Mouse (Mus musculus) central nervous system, embryonic 18 days (tissue): Measurements from ENCODE around the gene Ptgds. TPM values are rescaled to one million over a fixed set of nuclear protein-coding genes. Genes with fewer than 3 reads are reported as not detected.

Source experiments
- polyA plus RNA-seq: library from polyadenylated mRNA; depleted of rRNA; stranded (reverse); fragments of >200 nt; gene quantifications from 2 replicates; pipeline ENCODE4 v1.2.3, GENCODE M21; 2012; rRNA removed

The Ptgds gene
- polyA plus RNA-seq, result 539 and 800 TPM in 2 replicates

DNA sequence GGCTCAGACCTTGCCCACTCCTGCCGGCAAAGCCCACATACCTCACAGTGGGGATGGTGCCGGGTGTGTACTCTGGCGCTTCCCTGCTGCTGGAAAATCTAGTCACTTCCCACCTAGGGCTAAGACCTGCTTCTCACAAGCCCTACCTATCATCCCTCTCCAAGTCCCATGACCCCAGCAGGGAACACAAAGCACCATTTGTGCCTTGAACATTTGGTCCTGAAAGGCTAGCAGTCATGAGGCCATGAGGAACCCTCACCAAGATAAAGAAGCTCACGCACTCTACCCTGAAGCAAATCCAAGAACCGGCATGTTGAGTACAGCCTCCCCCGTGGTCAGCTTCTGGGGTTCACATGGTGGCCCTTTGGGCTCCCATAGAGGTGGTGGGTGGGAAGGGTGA, at the start of gene Ptgds:
Ptgds (minus strand) TSS at position 78 of the 400 bp plus-strand sequence.

GRCm38 (mm10) chr2:25501593-25502486, 32.0 kb upstream of the Ptgds start, which contains the start of gene C8g:
C8g (minus strand) TSS chr2:25501719.

GRCm38 (mm10) chr2:25500576-25501405, 30.9 kb upstream of the Ptgds start, which contains the start of gene Fbxw5:
Fbxw5 (plus strand) TSS chr2:25500750.

DNA sequence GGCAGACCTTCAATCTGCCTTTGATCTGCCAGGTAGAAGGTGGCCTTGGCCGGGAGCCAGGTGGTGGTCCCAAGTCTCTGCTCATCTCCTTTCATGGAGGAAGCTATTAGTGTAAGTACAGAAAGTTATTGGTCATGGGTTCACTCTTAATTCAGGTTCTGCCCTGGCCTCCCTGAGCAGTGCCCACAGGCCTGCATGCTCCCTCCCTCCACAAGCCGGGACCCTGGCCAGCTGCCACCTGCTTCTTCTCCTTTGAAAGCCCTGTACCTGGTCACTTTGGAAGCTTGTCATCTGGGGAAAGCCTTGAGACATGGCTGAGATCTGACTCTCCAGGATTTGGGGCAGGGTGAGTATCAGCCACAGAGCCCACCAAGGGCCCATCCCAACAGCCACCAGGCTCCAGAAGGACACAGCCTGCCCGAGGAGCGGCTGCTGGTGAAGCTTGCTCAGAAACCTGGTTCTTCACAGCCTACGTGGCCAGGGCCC, 23.7 kb upstream of the Ptgds start, which contains the start of gene Lcn12:
Lcn12 (minus strand) TSS at position 436 of the 486 bp plus-strand sequence.

GRCm38 (mm10) chr2:25460551-25461309, 9.1 kb downstream of the Ptgds start, which contains the start of gene Paxx:
Paxx (minus strand) TSS chr2:25461094.

DNA sequence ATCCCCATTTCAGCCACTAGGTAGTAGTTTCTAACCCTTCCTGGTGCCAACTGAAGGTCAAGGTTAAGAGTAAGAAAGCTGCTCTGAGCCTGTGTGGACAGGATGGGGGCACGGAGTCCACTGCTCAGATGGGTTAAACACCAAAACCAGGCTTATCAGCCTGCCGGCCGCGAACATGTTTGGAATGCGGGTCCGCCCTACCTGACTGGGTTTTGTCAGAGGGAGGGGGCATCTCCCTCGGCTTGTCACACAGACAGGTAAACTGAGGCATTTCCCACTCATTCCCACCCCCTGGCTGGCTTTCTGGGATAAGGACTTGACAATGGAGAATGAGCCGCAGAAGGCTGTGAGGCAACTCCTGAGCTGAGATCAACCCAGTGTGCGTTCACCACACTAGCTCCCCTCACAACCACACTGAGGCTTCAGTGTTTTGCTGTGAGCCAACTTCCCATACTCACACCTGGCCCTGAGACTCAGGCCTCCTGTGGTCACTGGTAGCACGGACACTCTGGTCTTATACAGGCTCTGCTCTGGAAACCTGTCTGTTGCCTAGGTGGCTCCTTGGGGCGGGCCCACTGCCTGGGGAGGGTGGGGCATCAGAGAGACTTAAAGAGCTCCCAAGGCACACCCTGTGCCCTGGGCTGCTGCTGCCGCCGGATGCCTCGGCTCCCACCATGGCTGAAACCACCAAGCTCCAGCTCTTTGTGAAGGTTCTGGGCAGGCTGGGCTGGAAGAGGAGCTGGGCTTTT, 13.5 kb downstream of the Ptgds start, which contains the start of gene Clic3:
Clic3 (plus strand) TSS at position 634 of the 749 bp plus-strand sequence.

DNA sequence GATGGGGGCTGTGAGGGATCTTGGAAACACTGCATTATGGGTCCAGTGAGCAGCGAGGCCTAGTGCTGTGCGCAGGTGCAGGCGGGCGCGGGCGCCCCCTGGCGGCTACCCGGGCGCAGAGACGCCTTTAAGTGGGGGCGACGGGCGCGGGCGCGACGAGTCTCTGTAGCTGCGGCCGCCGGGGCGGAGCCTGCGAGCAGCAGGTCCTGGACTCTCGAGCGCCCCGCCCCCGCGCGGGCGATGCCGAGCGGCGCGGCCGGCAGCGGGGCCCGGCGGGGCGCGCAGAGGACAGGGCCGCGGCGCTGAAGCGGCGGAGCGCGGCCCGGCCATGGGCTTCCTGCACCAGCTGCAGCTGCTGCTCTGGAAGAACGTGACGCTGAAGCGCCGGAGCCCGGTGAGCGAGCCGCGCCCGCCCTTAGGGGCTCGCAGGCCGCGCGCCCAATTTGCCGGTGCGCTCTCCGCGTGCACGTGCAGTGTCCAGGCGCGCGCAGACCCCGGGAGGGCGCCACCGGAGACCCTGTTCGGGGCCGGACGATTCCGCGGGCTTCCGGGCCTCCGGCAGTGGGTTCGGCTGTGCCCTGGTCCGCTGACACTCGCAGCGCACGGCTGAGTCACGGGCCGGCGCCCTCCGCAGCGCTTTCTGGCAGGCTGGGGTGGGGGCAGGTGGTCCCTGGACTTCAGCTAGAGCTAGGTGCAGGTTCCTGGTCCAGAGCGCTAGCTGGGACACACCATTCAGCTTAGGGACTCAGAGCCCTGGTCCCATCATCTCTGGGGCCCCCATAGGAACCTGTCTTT, 41.2 kb downstream of the Ptgds start, which contains the start of gene Abca2:
Abca2 (plus strand) TSS at position 262 of the 795 bp plus-strand sequence.

DNA sequence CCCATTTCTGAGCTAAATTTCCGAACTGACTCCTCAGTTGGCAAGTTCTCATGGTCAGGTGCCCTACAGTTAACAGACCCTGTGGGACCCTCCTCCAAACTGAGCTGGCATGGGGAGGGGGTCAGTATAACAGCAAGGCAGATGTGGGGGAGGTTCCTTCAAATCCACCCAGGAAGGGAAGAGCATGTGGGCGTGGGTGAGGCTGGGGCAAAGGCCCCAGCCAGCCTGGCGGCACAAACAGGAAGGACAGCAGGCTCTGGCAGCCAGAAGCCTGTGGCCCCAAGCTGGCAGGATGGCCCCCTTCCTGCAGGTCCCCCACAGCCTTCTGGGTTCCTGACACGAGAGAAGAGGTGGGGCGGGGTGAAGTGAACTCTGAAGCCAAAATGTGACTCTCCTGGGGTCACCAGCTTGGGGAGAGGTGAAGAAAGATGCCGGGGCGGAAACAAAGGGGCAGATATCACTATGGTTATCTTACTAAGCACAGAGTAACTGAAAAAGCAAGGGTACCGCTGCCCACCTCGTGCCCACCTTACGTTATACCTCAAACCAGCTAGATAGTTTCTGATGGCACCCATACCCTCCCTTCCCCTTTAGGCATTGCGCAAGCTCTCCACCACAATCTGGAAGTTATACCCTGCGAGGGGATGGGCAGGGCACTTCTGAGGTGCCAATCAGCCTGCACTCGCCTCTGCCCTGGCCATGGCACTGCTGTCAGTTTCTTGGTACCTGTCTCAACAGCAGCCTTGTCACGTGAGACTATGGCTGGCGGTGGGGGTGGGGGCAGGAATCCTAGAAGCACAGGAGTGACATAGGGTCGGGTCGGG, 47.0 kb downstream of the Ptgds start, which contains the start of gene Fut7:
Fut7 (plus strand) TSS at position 681 of the 824 bp plus-strand sequence.

Other genes with a start within 250 kb of the Ptgds start
- 424 and 435 TPM in 2 replicates for gene Tubb4b, start 245.3 kb downstream of the Ptgds start, polyA plus RNA-seq
- gene Slc34a3, start 235.7 kb downstream of the Ptgds start, polyA plus RNA-seq, result 0.03 TPM in 1 of 2 replicates, not detected in the other
- 0.05 TPM in 1 of 2 replicates, not detected in the other for gene Rnf224, start 233.3 kb downstream of the Ptgds start, polyA plus RNA-seq
- 126 and 144 TPM in 2 replicates for gene Rnf208, start 227.8 kb downstream of the Ptgds start, polyA plus RNA-seq
- 0.37 and 3.0 TPM in 2 replicates for gene Cysrt1, start 227.6 kb downstream of the Ptgds start, polyA plus RNA-seq
- gene AL732309.1, start 223.2 kb downstream of the Ptgds start, polyA plus RNA-seq, result 16.6 and 17.1 TPM in 2 replicates
- 22.0 and 25.2 TPM in 2 replicates for gene Tmem203, start 214.6 kb downstream of the Ptgds start, polyA plus RNA-seq
- 6.2 and 6.9 TPM in 2 replicates for gene Tprn, start 207.4 kb downstream of the Ptgds start, polyA plus RNA-seq
- 123 TPM in 2 replicates for gene Ssna1, start 197.6 kb downstream of the Ptgds start, polyA plus RNA-seq
- 107 and 110 TPM in 2 replicates for gene Anapc2, start 197.6 kb downstream of the Ptgds start, polyA plus RNA-seq
- gene Tmem210, start 181.9 kb downstream of the Ptgds start, polyA plus RNA-seq, result not detected in 2 replicates
- gene Lrrc26, start 180.1 kb downstream of the Ptgds start, polyA plus RNA-seq, result 0.05 TPM in 1 of 2 replicates, not detected in the other
- gene Grin1, start 150.9 kb downstream of the Ptgds start, polyA plus RNA-seq, result 60.3 and 61.9 TPM in 2 replicates
- 24.1 and 24.3 TPM in 2 replicates for gene Man1b1, start 137.7 kb downstream of the Ptgds start, polyA plus RNA-seq
- gene Dpp7, start 113.7 kb downstream of the Ptgds start, polyA plus RNA-seq, result 40.8 and 43.8 TPM in 2 replicates
- gene Uap1l1, start 104.4 kb downstream of the Ptgds start, polyA plus RNA-seq, result 3.7 and 4.6 TPM in 2 replicates
- 16.3 and 17.1 TPM in 2 replicates for gene Sapcd2, start 97.7 kb downstream of the Ptgds start, polyA plus RNA-seq
- 9.8 and 11.4 TPM in 2 replicates for gene Entpd2, start 74.2 kb downstream of the Ptgds start, polyA plus RNA-seq
- gene Npdc1, start 70.7 kb downstream of the Ptgds start, polyA plus RNA-seq, result 549 and 616 TPM in 2 replicates
- gene Fut7, start 46.8 kb downstream of the Ptgds start, polyA plus RNA-seq, result 0.20 and 0.26 TPM in 2 replicates
- 42.3 and 48.1 TPM in 2 replicates for gene Abca2, start 41.3 kb downstream of the Ptgds start, polyA plus RNA-seq
- gene Clic3, start 13.2 kb downstream of the Ptgds start, polyA plus RNA-seq, result 0.82 and 3.4 TPM in 2 replicates
- gene Paxx, start 9.0 kb downstream of the Ptgds start, polyA plus RNA-seq, result 155 and 156 TPM in 2 replicates
- not detected in 2 replicates for gene Lcn12, start 23.9 kb upstream of the Ptgds start, polyA plus RNA-seq
- gene Fbxw5, start 30.7 kb upstream of the Ptgds start, polyA plus RNA-seq, result 30.0 and 36.6 TPM in 2 replicates
- gene C8g, start 31.7 kb upstream of the Ptgds start, polyA plus RNA-seq, result 2.5 and 4.0 TPM in 2 replicates
- 9.5 and 10.1 TPM in 2 replicates for gene Traf2, start 76.9 kb upstream of the Ptgds start, polyA plus RNA-seq
- gene Edf1, start 87.8 kb upstream of the Ptgds start, polyA plus RNA-seq, result 200 and 205 TPM in 2 replicates
- 2.7 and 2.8 TPM in 2 replicates for gene Mamdc4, start 104.8 kb upstream of the Ptgds start, polyA plus RNA-seq
- 149 and 150 TPM in 2 replicates for gene Phpt1, start 105.2 kb upstream of the Ptgds start, polyA plus RNA-seq
- 32.4 and 41.2 TPM in 2 replicates for gene Ajm1, start 111.7 kb upstream of the Ptgds start, polyA plus RNA-seq
- 79.9 and 82.9 TPM in 2 replicates for gene Rabl6, start 138.5 kb upstream of the Ptgds start, polyA plus RNA-seq
- 0.04 TPM in 1 of 2 replicates, not detected in the other for gene Ccdc183, start 147.6 kb upstream of the Ptgds start, polyA plus RNA-seq
- 47.6 and 54.3 TPM in 2 replicates for gene Tmem141, start 152.0 kb upstream of the Ptgds start, polyA plus RNA-seq
- 1.3 and 2.2 TPM in 2 replicates for gene Fcna, start 158.0 kb upstream of the Ptgds start, polyA plus RNA-seq
- not detected in 2 replicates for gene Lcn8, start 183.1 kb upstream of the Ptgds start, polyA plus RNA-seq
- not detected in 2 replicates for gene Lcn5, start 187.9 kb upstream of the Ptgds start, polyA plus RNA-seq
- gene Lcn6, start 206.7 kb upstream of the Ptgds start, polyA plus RNA-seq, result not detected in 2 replicates
- gene Lcn10, start 212.7 kb upstream of the Ptgds start, polyA plus RNA-seq, result not detected in 2 replicates
- gene Obp2a, start 230.0 kb upstream of the Ptgds start, polyA plus RNA-seq, result not detected in 2 replicates
- gene Bmyc, start 236.7 kb upstream of the Ptgds start, polyA plus RNA-seq, result 64.8 and 76.6 TPM in 2 replicates